Comparison of ENCODE assay signal across 23 mouse cellular contexts in the genomic region with DNA sequence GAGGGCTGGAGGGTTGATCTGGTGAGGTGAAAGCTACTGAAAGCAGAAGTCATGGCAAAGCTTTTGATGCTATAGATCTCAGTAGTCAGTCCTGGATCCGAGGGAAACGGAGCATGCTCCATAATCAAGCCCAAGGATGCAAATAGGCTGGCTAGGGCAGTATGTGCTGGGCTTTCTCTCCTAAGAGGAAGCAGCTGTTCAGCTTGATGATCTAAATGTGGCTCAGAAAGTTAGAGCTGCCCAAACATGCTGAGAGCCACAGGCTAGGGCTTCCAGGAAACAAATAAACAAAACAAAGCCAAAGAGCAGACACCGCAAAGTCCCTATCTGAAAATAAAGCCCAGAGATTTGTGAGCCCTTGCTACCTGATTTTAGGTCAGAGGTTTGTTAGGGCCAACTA.
A peak's percentile ranks its signal among the peaks of the same experiment; 100 is the strongest.
DNase-seq lines count a peak whose midpoint lies in the region; ATAC-seq and TF ChIP-seq lines count a peak whose summit lies in the region.
"Had no signal": no experiment of that assay in that cellular context is flagged by ENCODE, and none has a peak within 500 bp of the region (broad histone marks: within the 10 kb centered on the region; RNA-seq: fewer than 3 reads in every experiment).

No protein-coding gene starts in this region.

- peak overlapping the region; percentile 14; the same call in 1 of the 2 replicates for H3K9ac ChIP-seq in CH12.LX (ENCODE audit: insufficient read depth, low read depth)
- H3K9ac ChIP-seq in MEL (ENCODE audit: control insufficient read depth, low read depth, low read length, poor library complexity, severe bottlenecking) = no peak overlapping the region
- no peak overlapping the region for H3K9ac ChIP-seq in forebrain, embryonic 12.5 days
- no peak overlapping the region for H3K9ac ChIP-seq in heart, embryonic 12.5 days

- no peak for TF ChIP-seq CTCF in gastrocnemius, adult 2 months (IDR thresholded peaks at IDR 0.05)
- TF ChIP-seq CTCF in CH12.LX (conservative IDR thresholded peaks at IDR 0.05 in 1 of 2, IDR thresholded peaks at IDR 0.05 in 1 of 2; ENCODE audit: low read depth in 2 of 2, low read length in 2 of 2) (no peak), MEL (IDR thresholded peaks at IDR 0.05 in 2 of 3, conservative IDR thresholded peaks at IDR 0.05 in 1 of 3; ENCODE audit: control insufficient read depth in 1 of 3, insufficient read depth in 1 of 3, low read depth in 2 of 3, low read length in 3 of 3, poor library complexity in 1 of 3, severe bottlenecking in 1 of 3) (no peak)

- TF ChIP-seq RAD21 in CH12.LX (IDR thresholded peaks at IDR 0.05; ENCODE audit: low read depth, low read length) = no peak
- no peak for TF ChIP-seq RAD21 in MEL (IDR thresholded peaks at IDR 0.05; ENCODE audit: low read depth, low read length)

- H3K27me3 ChIP-seq in CH12.LX (replicated peaks) (no peaks in the 10 kb centered on the region), MEL (ENCODE audit: control insufficient read depth in 1 of 2, insufficient read depth in 2 of 2, low read length in 2 of 2) (no peaks in the 10 kb centered on the region), myocyte (ENCODE audit: control insufficient read depth, insufficient read depth, insufficient read length) (no peaks in the 10 kb centered on the region)
- no peaks in the 10 kb centered on the region for H3K27me3 ChIP-seq in forebrain, embryonic 12.5 days
- no peaks in the 10 kb centered on the region for H3K27me3 ChIP-seq in heart, embryonic 12.5 days (replicated peaks)
- H3K27me3 ChIP-seq: Patski had no signal

- ATAC-seq in forebrain, embryonic 12.5 days (ENCODE audit: low FRiP score) = no peak
- no peak for ATAC-seq in heart, embryonic 12.5 days (ENCODE audit: insufficient number of reproducible peaks, low FRiP score)
- ATAC-seq: activated CD4-positive, CD25-positive, alpha-beta regulatory T cell, adult 4 months; CD4-positive, CD25-positive, alpha-beta regulatory T cell, adult 4 months; Patski had no signal

- no peaks in the 10 kb centered on the region; the same call in 1 of the 2 replicates for H3K79me2 ChIP-seq in CH12.LX (replicated peaks; ENCODE audit: control insufficient read depth, extremely low read depth, insufficient read depth, poor library complexity, severe bottlenecking)
- no peaks in the 10 kb centered on the region for H3K79me2 ChIP-seq in MEL (ENCODE audit: control insufficient read depth, insufficient read depth, low read length, poor library complexity)
- no peaks in the 10 kb centered on the region for H3K79me2 ChIP-seq in myocyte (ENCODE audit: control insufficient read depth, insufficient read depth)

- 87% methylated on average over 3 of the region's 3 CpGs for WGBS in forebrain, embryonic 12.5 days
- WGBS in heart, embryonic 12.5 days = 92% methylated on average over 3 of the region's 3 CpGs

- dilution Hi-C loops in CH12.LX (cut with MboI; ENCODE audit: extremely low pct_ligation_motif_present, extremely low pct_unique_long_range_greater_than_20kb, low sequenced_read_pairs) = no loop called here

- no peaks in the 10 kb centered on the region for H3K9me3 ChIP-seq in CH12.LX (replicated peaks; ENCODE audit: low read length)
- H3K9me3 ChIP-seq in MEL (replicated peaks; ENCODE audit: insufficient read depth, low read length) = no peaks in the 10 kb centered on the region
- H3K9me3 ChIP-seq in forebrain, embryonic 12.5 days = no peaks in the 10 kb centered on the region
- no peaks in the 10 kb centered on the region for H3K9me3 ChIP-seq in heart, embryonic 12.5 days (replicated peaks)
- H3K9me3 ChIP-seq: G1E had no signal

- peak overlapping the region; percentile 21; the same call in 1 of the 2 replicates for H3K27ac ChIP-seq in gastrocnemius, adult 2 months
- H3K27ac ChIP-seq in CH12.LX (ENCODE audit: insufficient read depth, low read depth) = peak overlapping the region; percentile 83
- H3K27ac ChIP-seq in MEL (ENCODE audit: control insufficient read depth, low read depth, low read length) = no peak overlapping the region
- no peak overlapping the region for H3K27ac ChIP-seq in forebrain, embryonic 12.5 days
- no peak overlapping the region for H3K27ac ChIP-seq in heart, embryonic 12.5 days (ENCODE audit: poor library complexity, severe bottlenecking)

- in situ Hi-C loops in CH12.LX (cut with MboI; ENCODE audit: low pct_ligation_motif_present, low pct_unique_long_range_greater_than_20kb, low sequenced_read_pairs) = no loop called here

- H3K4me3 ChIP-seq in gastrocnemius, adult 2 months = no peak overlapping the region
- no peak overlapping the region for H3K4me3 ChIP-seq in CH12.LX (replicated peaks in 1 of 3; ENCODE audit: low read depth in 2 of 3, low read length in 2 of 3, poor library complexity in 1 of 3)
- no peak overlapping the region for H3K4me3 ChIP-seq in MEL (ENCODE audit: control insufficient read depth in 1 of 2, insufficient read depth in 1 of 2, low read depth in 2 of 2, low read length in 2 of 2)
- H3K4me3 ChIP-seq in myocyte = no peak overlapping the region
- H3K4me3 ChIP-seq in forebrain, embryonic 12.5 days (replicated peaks) = no peak overlapping the region
- no peak overlapping the region for H3K4me3 ChIP-seq in heart, embryonic 12.5 days

- TF ChIP-seq POLR2A in CH12.LX (IDR thresholded peaks at IDR 0.05; ENCODE audit: low read depth, low read length) = no peak
- TF ChIP-seq POLR2A in MEL (IDR thresholded peaks at IDR 0.05; ENCODE audit: control insufficient read depth in 1 of 2, insufficient read depth in 1 of 2, low read depth in 1 of 2, low read length in 2 of 2, poor library complexity in 1 of 2) = no peak
- no peak for TF ChIP-seq POLR2A in myocyte (IDR thresholded peaks at IDR 0.05; ENCODE audit: insufficient read length, low read depth)

- TF ChIP-seq EP300 in CH12.LX (IDR thresholded peaks at IDR 0.05; ENCODE audit: low read length) (peak; percentile 69), MEL (IDR thresholded peaks at IDR 0.05; ENCODE audit: low read depth in 1 of 2, low read length in 2 of 2) (no peak)

- no peak for DNase-seq in gastrocnemius, adult 2 months
- no peak for DNase-seq in gastrocnemius, postnatal 10 days
- DNase-seq in CH12.LX (ENCODE audit: extremely low read depth) (peak; percentile 36), MEL (ENCODE audit: low read depth, low spot score) (peak; percentile 13)
- DNase-seq in urinary bladder, adult 2 months (ENCODE audit: low spot score) = no peak
- DNase-seq: adrenal gland, adult 2 months; adrenal gland, adult 8-10 months; adrenal gland, postnatal 10 days; adrenal gland, postnatal 14 days; adrenal gland, postnatal 25 days; adrenal gland, postnatal 36 days; B cell, adult 2 months; cerebellum, adult 11 months; cerebellum, adult 11-12 months; cerebellum, adult 18-20 months; cerebellum, adult 2 months had no signal

- no peak overlapping the region for H3ac ChIP-seq in myocyte (ENCODE audit: control insufficient read depth, insufficient read length)

- peaks cover 10 to 26% of the 10 kb centered on the region in 2 experiments; a peak in 3 of 4 replicates for H3K4me1 ChIP-seq in CH12.LX (ENCODE audit: control insufficient read depth in 1 of 2, insufficient read depth in 2 of 2)
- H3K4me1 ChIP-seq in MEL (ENCODE audit: control insufficient read depth in 1 of 2, insufficient read depth in 2 of 2, low read length in 2 of 2) = peaks cover 13 to 17% of the 10 kb centered on the region in 2 experiments
- no peaks in the 10 kb centered on the region for H3K4me1 ChIP-seq in forebrain, embryonic 12.5 days
- no peaks in the 10 kb centered on the region for H3K4me1 ChIP-seq in heart, embryonic 12.5 days (replicated peaks)

- intact Hi-C loops in gastrocnemius, adult 2 months (cut with DNase I) = no loop called here

- H3K4me2 ChIP-seq in CH12.LX (ENCODE audit: insufficient read depth, low read depth, poor library complexity, severe bottlenecking) (peak overlapping the region; percentile 70), myocyte (ENCODE audit: low read depth) (no peak overlapping the region)
- H3K4me2 ChIP-seq in forebrain, embryonic 12.5 days = no peak overlapping the region
- H3K4me2 ChIP-seq in heart, embryonic 12.5 days = no peak overlapping the region

- H3K36me3 ChIP-seq in CH12.LX (replicated peaks in 1 of 2; ENCODE audit: control insufficient read depth in 1 of 2, insufficient read depth in 1 of 2, low read length in 1 of 2) (peaks cover 36 to 80% of the 10 kb centered on the region in 2 experiments), MEL (ENCODE audit: control insufficient read depth in 1 of 2, insufficient read depth in 2 of 2, low read length in 2 of 2) (peaks cover 0 to 19% of the 10 kb centered on the region in 2 experiments; a peak in 2 of 4 replicates), myocyte (ENCODE audit: control insufficient read depth, insufficient read depth) (peaks cover 27% of the 10 kb centered on the region)
- no peaks in the 10 kb centered on the region for H3K36me3 ChIP-seq in forebrain, embryonic 12.5 days (replicated peaks)
- peaks cover 44% of the 10 kb centered on the region for H3K36me3 ChIP-seq in heart, embryonic 12.5 days
- H3K36me3 ChIP-seq: G1E had no signal

TF ChIP-seq in CH12.LX, 34 proteins besides CTCF, POLR2A, EP300 and RAD21 (continues in another document):
- TF ChIP-seq CHD2 (IDR thresholded peaks at IDR 0.05; ENCODE audit: low read length) (peak; percentile 24; the same call in 1 of the 2 replicates), SIN3A (IDR thresholded peaks at IDR 0.05; ENCODE audit: low read length) (0 out of 2 replicates have a peak, but pooled peaks have one; percentile 49), ETS1 (conservative IDR thresholded peaks at IDR 0.05; ENCODE audit: low read depth, low read length) (peak; percentile 70; the same call in 1 of the 2 replicates), MXI1 (IDR thresholded peaks at IDR 0.05; ENCODE audit: low read depth, low read length) (no peak), NRF1 (IDR thresholded peaks at IDR 0.05; ENCODE audit: low read depth, low read length) (0 out of 2 replicates have a peak, but pooled peaks have one; percentile 33)

TF ChIP-seq in MEL, 35 proteins besides CTCF, POLR2A, EP300 and RAD21:
- TF ChIP-seq MAFK (IDR thresholded peaks at IDR 0.05; ENCODE audit: borderline replicate concordance, low read depth, low read length) (no peak), UBTF (IDR thresholded peaks at IDR 0.05; ENCODE audit: borderline replicate concordance, insufficient read depth, low read depth, low read length) (no peak), TAL1 (IDR thresholded peaks at IDR 0.05; ENCODE audit: low read length) (no peak)

TF ChIP-seq in myocyte, 11 proteins besides CTCF, POLR2A, EP300 and RAD21:
- TF ChIP-seq MYOG (IDR thresholded peaks at IDR 0.05; ENCODE audit: control insufficient read depth in 1 of 3, insufficient read depth in 1 of 3, insufficient read length in 2 of 3, low read depth in 2 of 3) (peak in 2 of 3 experiments; percentile 50 to 84), MYOD1 (IDR thresholded peaks at IDR 0.05; ENCODE audit: control insufficient read depth in 1 of 3, insufficient read length in 2 of 3, low read depth in 2 of 3) (peak in 1 of 3 experiments; percentile 59), CEBPB (IDR thresholded peaks at IDR 0.05; ENCODE audit: insufficient read depth, poor library complexity, severe bottlenecking) (no peak)

Comparison
In these comparisons a context has a peak if more than half of its experiments do, and no peak if none do; other contexts are left out.
1. DNase-seq: peak in CH12.LX (single experiment) and MEL (single experiment); none in gastrocnemius, adult 2 months (single experiment), gastrocnemius, postnatal 10 days (single experiment) and urinary bladder, adult 2 months (single experiment).
2. H3K27ac ChIP-seq: peak in gastrocnemius, adult 2 months (single experiment) and CH12.LX (single experiment); none in MEL (single experiment), forebrain, embryonic 12.5 days (single experiment) and heart, embryonic 12.5 days (single experiment).